Mouse (Mus musculus) liver, embryonic 15.5 days (tissue): ENCODE measurements around the gene Ppp1r14c. TPM values are rescaled to one million over a fixed set of nuclear protein-coding genes. Genes with fewer than 3 reads are reported as not detected.
A peak's percentile ranks its signal among the peaks of the same experiment; 100 is the strongest.

Experiments
- ATAC-seq: fragments of 200-750 bp; cut with Nextera tagmentation; 2 replicates; pipeline ENCODE4 v1.8.0; 2017; ENCODE audit warnings: moderate number of reproducible peaks, mild to moderate bottlenecking, moderate library complexity; ENCODE audit not compliant: insufficient read depth
- H3K27ac ChIP-seq: fragments of 300-500 bp; sonication (generic); replicated peaks from 2 replicates; pipeline ENCODE4 v1.5.1; 2015; ENCODE audit warnings: mild to moderate bottlenecking, inconsistent platforms
- H3K27me3 ChIP-seq: fragments of 300-500 bp; sonication (generic); 2 replicates; pipeline ENCODE4 v1.6.1; 2015; ENCODE audit warnings: mild to moderate bottlenecking, inconsistent platforms
- H3K36me3 ChIP-seq: fragments of 300-500 bp; sonication (generic); replicated peaks from 2 replicates; pipeline ENCODE4 v1.6.1; 2015; ENCODE audit warnings: moderate library complexity, mild to moderate bottlenecking, inconsistent platforms
- H3K4me1 ChIP-seq: fragments of 300-500 bp; sonication (generic); replicated peaks from 2 replicates; pipeline ENCODE4 v1.6.1; 2015; ENCODE audit warnings: inconsistent platforms
- H3K4me2 ChIP-seq: fragments of 300-500 bp; sonication (generic); 2 replicates; pipeline ENCODE4 v1.6.1; 2015; ENCODE audit warnings: moderate library complexity, mild to moderate bottlenecking, inconsistent platforms
- H3K4me3 ChIP-seq: fragments of 300-500 bp; sonication (generic); replicated peaks from 2 replicates; pipeline ENCODE4 v1.5.1; 2015; ENCODE audit warnings: mild to moderate bottlenecking, inconsistent platforms
- H3K9ac ChIP-seq: fragments of 300-500 bp; sonication (generic); 2 replicates; pipeline ENCODE4 v1.6.1; 2015; ENCODE audit warnings: moderate library complexity, mild to moderate bottlenecking, inconsistent platforms
- H3K9me3 ChIP-seq: fragments of 300-500 bp; sonication (generic); replicated peaks from 2 replicates; pipeline ENCODE4 v1.6.1; 2016; ENCODE audit warnings: inconsistent platforms
- WGBS: fragments of 180-500 bp; shearing (Covaris S2); methylation state at CpG from one replicate; pipeline ENCODE4 v1.1.7; 2015; ENCODE audit warnings: mixed read lengths; ENCODE audit not compliant: insufficient replicate concordance; 5-methylcytosine and 5-hydroxymethylcytosine counted together
- polyA plus RNA-seq: library from polyadenylated mRNA; unstranded; fragments of >200 nt; fragmentation: Nextera tagmentation; extraction: Ambion mirVana; gene quantifications from 2 replicates; pipeline ENCODE4 v1.2.1, GENCODE M21; 2015

Gene Ppp1r14c
- 0.25 and 0.40 TPM in 2 replicates for polyA plus RNA-seq

- peak within 1 kb of the TSS; percentile 64 for H3K4me2 ChIP-seq
- 1% methylated on average over 67 of the region's 74 CpGs for WGBS
- no peaks in the 10 kb centered on the region for H3K4me1 ChIP-seq
- ATAC-seq = no peak
- H3K27me3 ChIP-seq = peaks cover 31% of the 10 kb centered on the region
- H3K36me3 ChIP-seq = no peaks in the 10 kb centered on the region
- H3K27ac ChIP-seq = no peak within 1 kb of the TSS
- H3K9me3 ChIP-seq = no peaks in the 10 kb centered on the region
- no peak within 1 kb of the TSS for H3K9ac ChIP-seq
- peak within 1 kb of the TSS; percentile 46 for H3K4me3 ChIP-seq
Measured at GRCm38 (mm10) chr10:3366036-3366869, at the start of gene Ppp1r14c. Gene Ppp1r14c, plus strand, starts transcription at chr10:3366057.

GRCm38 (mm10) chr10:3321406-3321805, 44.5 kb upstream of the Ppp1r14c start:
- no peaks in the 10 kb centered on the region for H3K4me1 ChIP-seq
- no peak overlapping the region for H3K9ac ChIP-seq
- no peaks in the 10 kb centered on the region for H3K27me3 ChIP-seq
- 59% methylated on average over 2 of the region's 2 CpGs for whole genome bisulfite sequencing
- H3K4me3 ChIP-seq = no peak overlapping the region
- no peak for ATAC-seq
- no peak overlapping the region for H3K4me2 ChIP-seq
- H3K9me3 ChIP-seq = no peaks in the 10 kb centered on the region
- no peaks in the 10 kb centered on the region for H3K36me3 ChIP-seq
- H3K27ac ChIP-seq = no peak overlapping the region

GRCm38 (mm10) chr10:3325447-3325846, 40.4 kb upstream of the Ppp1r14c start:
- H3K36me3 ChIP-seq = no peaks in the 10 kb centered on the region
- H3K27ac ChIP-seq = no peak overlapping the region
- WGBS = 54% methylated on average over 1 of the region's 1 CpGs
- no peak overlapping the region for H3K4me2 ChIP-seq
- no peak for ATAC-seq
- no peak overlapping the region for H3K4me3 ChIP-seq
- H3K9ac ChIP-seq = no peak overlapping the region
- no peaks in the 10 kb centered on the region for H3K27me3 ChIP-seq
- no peaks in the 10 kb centered on the region for H3K9me3 ChIP-seq
- no peaks in the 10 kb centered on the region for H3K4me1 ChIP-seq

GRCm38 (mm10) chr10:3332880-3333279, 33.0 kb upstream of the Ppp1r14c start:
- Histone ChIP-seq H3K9me3 (no peaks in the 10 kb centered on the region), H3K4me1 (no peaks in the 10 kb centered on the region), H3K27me3 (no peaks in the 10 kb centered on the region), H3K4me2 (no peak overlapping the region), H3K4me3 (no peak overlapping the region), H3K36me3 (no peaks in the 10 kb centered on the region), H3K27ac (no peak overlapping the region), H3K9ac (no peak overlapping the region)
- 24% methylated on average over 3 of the region's 3 CpGs for WGBS
- ATAC-seq = no peak

GRCm38 (mm10) chr10:3334570-3334969, 31.3 kb upstream of the Ppp1r14c start:
- Histone ChIP-seq H3K27me3 (no peaks in the 10 kb centered on the region), H3K4me2 (no peak overlapping the region)

GRCm38 (mm10) chr10:3336729-3337329, 29.0 kb upstream of the Ppp1r14c start:
- ATAC-seq = no peak
- Histone ChIP-seq H3K4me3 (no peak overlapping the region), H3K9me3 (no peaks in the 10 kb centered on the region), H3K4me2 (no peak overlapping the region), H3K36me3 (no peaks in the 10 kb centered on the region), H3K27me3 (no peaks in the 10 kb centered on the region), H3K9ac (no peak overlapping the region), H3K4me1 (no peaks in the 10 kb centered on the region), H3K27ac (no peak overlapping the region)
- 46% methylated on average over 7 of the region's 7 CpGs for WGBS

More at GRCm38 (mm10) chr10:3334570-3334969, 31.3 kb upstream of the Ppp1r14c start:
- H3K4me1 ChIP-seq = no peaks in the 10 kb centered on the region
- no peak overlapping the region for H3K27ac ChIP-seq
- no peaks in the 10 kb centered on the region for H3K36me3 ChIP-seq
- H3K4me3 ChIP-seq = no peak overlapping the region
- no peak overlapping the region for H3K9ac ChIP-seq
- ATAC-seq = no peak
- H3K9me3 ChIP-seq = no peaks in the 10 kb centered on the region

- 24% methylated on average over 2 of the region's 2 CpGs for WGBS
- no peak for ATAC-seq
- H3K36me3 ChIP-seq = no peaks in the 10 kb centered on the region
- no peaks in the 10 kb centered on the region for H3K4me1 ChIP-seq
- no peak overlapping the region for H3K27ac ChIP-seq
- no peak overlapping the region for H3K4me2 ChIP-seq
- H3K27me3 ChIP-seq = no peaks in the 10 kb centered on the region
- no peak overlapping the region for H3K9ac ChIP-seq
- no peak overlapping the region for H3K4me3 ChIP-seq
- no peaks in the 10 kb centered on the region for H3K9me3 ChIP-seq
Measured at GRCm38 (mm10) chr10:3337330-3337901, 28.4 kb upstream of the Ppp1r14c start.

GRCm38 (mm10) chr10:3345706-3346105, 20.2 kb upstream of the Ppp1r14c start:
- Histone ChIP-seq H3K4me1 (no peaks in the 10 kb centered on the region), H3K9ac (no peak overlapping the region), H3K27ac (no peak overlapping the region), H3K9me3 (no peaks in the 10 kb centered on the region), H3K36me3 (no peaks in the 10 kb centered on the region), H3K27me3 (no peaks in the 10 kb centered on the region), H3K4me3 (no peak overlapping the region), H3K4me2 (no peak overlapping the region)
- WGBS = 44% methylated on average over 5 of the region's 5 CpGs
- no peak for ATAC-seq

- H3K27me3 ChIP-seq = no peaks in the 10 kb centered on the region
- no peak overlapping the region for H3K9ac ChIP-seq
- H3K9me3 ChIP-seq = no peaks in the 10 kb centered on the region
- H3K4me1 ChIP-seq = no peaks in the 10 kb centered on the region
- H3K4me2 ChIP-seq = no peak overlapping the region
- H3K4me3 ChIP-seq = no peak overlapping the region
- no peak overlapping the region for H3K27ac ChIP-seq
- 63% methylated on average over 1 of the region's 1 CpGs for WGBS
- ATAC-seq = no peak
- no peaks in the 10 kb centered on the region for H3K36me3 ChIP-seq
Measured at GRCm38 (mm10) chr10:3359531-3359930, 6.3 kb upstream of the Ppp1r14c start.

GRCm38 (mm10) chr10:3365671-3366035, 204 bp upstream of the Ppp1r14c start:
- H3K9ac ChIP-seq = no peak overlapping the region
- 25% methylated on average over 5 of the region's 5 CpGs for WGBS

GRCm38 (mm10) chr10:3366870-3367431, 1.1 kb downstream of the Ppp1r14c start:
- H3K4me3 ChIP-seq = peak overlapping the region; percentile 46
- H3K9me3 ChIP-seq = no peaks in the 10 kb centered on the region

More at GRCm38 (mm10) chr10:3365671-3366035, 204 bp upstream of the Ppp1r14c start:
- no peaks in the 10 kb centered on the region for H3K9me3 ChIP-seq
- ATAC-seq = no peak
- H3K4me2 ChIP-seq = peak overlapping the region; percentile 64; the same call in 1 of the 2 replicates
- no peak overlapping the region for H3K27ac ChIP-seq
- H3K36me3 ChIP-seq = no peaks in the 10 kb centered on the region
- H3K27me3 ChIP-seq = peaks cover 31% of the 10 kb centered on the region
- no peaks in the 10 kb centered on the region for H3K4me1 ChIP-seq
- H3K4me3 ChIP-seq = no peak overlapping the region

More at GRCm38 (mm10) chr10:3366870-3367431, 1.1 kb downstream of the Ppp1r14c start:
- Histone ChIP-seq H3K4me2 (peak overlapping the region; percentile 64), H3K27ac (no peak overlapping the region), H3K4me1 (no peaks in the 10 kb centered on the region), H3K9ac (no peak overlapping the region), H3K27me3 (peaks cover 31% of the 10 kb centered on the region), H3K36me3 (no peaks in the 10 kb centered on the region)
- WGBS = 3% methylated on average over 26 of the region's 26 CpGs
- ATAC-seq = no peak
